17 mouse cellular contexts compared by ENCODE assay signal in the genomic region with DNA sequence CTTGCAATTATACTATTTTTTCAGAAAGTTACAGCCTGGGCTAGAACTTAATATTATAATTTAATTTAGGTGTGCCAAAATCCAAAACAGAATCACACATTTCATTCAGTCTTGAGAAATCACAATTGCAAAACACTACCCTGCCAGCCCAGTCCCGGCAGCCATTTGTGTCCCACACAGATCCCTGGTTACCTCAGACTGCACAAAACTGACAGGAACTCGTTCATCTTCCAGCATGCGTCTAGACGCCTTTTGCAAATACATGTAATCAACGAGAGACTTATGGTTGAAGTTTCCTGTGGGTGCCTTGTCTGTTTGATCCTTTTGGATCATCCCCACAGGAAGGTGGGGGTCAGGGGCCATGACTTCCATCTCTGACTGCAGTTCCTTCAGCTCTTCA. TPM values are rescaled to one million over a fixed set of nuclear protein-coding genes. Genes with fewer than 3 reads are reported as not detected.
DNase-seq lines count a peak whose midpoint lies in the region; ATAC-seq and TF ChIP-seq lines count a peak whose summit lies in the region.
"Had no signal": no experiment of that assay in that cellular context is flagged by ENCODE, and none has a peak within 500 bp of the region (broad histone marks: within the 10 kb centered on the region; RNA-seq: fewer than 3 reads in every experiment).

No protein-coding gene starts in this region.

- peak; percentile 11 for DNase-seq in embryo, embryonic 10 days (ENCODE audit: low spot score)
- no peak for DNase-seq in embryo, embryonic 11 days
- DNase-seq in liver, adult 2 months (ENCODE audit: extremely low read depth, low read depth, low spot score) = peak; percentile 28
- no peak for DNase-seq in liver, embryonic 11.5 days (ENCODE audit: low spot score)
- DNase-seq in kidney, postnatal 25 days = no peak
- no peak for DNase-seq in retina, postnatal 1 day
- DNase-seq: B cell, adult 2 months; cerebellum, postnatal 14 days; kidney, adult 2 months; layer of hippocampus, postnatal 36 days; thymus, postnatal 36 days had no signal

- ATAC-seq in liver, embryonic 11.5 days (replicated peaks; ENCODE audit: low FRiP score) = no peak
- ATAC-seq in heart, embryonic 15.5 days (replicated peaks; ENCODE audit: insufficient number of reproducible peaks, insufficient read depth, low FRiP score, low read depth) = no peak
- ATAC-seq: hindbrain, postnatal 0 days; midbrain, embryonic 13.5 days; Patski had no signal

- H3K9ac ChIP-seq in liver, adult 2 months (ENCODE audit: low read depth, low read length) = no peak overlapping the region
- H3K9ac ChIP-seq in liver, embryonic 11.5 days (ENCODE audit: low read depth, low read length) = no peak overlapping the region
- peak overlapping the region; percentile 49 for H3K9ac ChIP-seq in heart, embryonic 15.5 days
- H3K9ac ChIP-seq: midbrain, embryonic 13.5 days had no signal

- 33% methylated on average over 5 of the region's 5 CpGs for WGBS in liver, adult 2 months
- 41% methylated on average over 5 of the region's 5 CpGs for WGBS in liver, embryonic 11.5 days
- 21% methylated on average over 5 of the region's 5 CpGs for WGBS in heart, embryonic 15.5 days

- TF ChIP-seq POLR2A in liver, adult 2 months (IDR thresholded peaks at IDR 0.05; ENCODE audit: extremely low read depth, insufficient read depth, low read length) = no peak

- H3K4me1 ChIP-seq in liver, adult 2 months (ENCODE audit: control insufficient read depth, insufficient read depth, low read length) = peaks cover 3% of the 10 kb centered on the region; the same call in 1 of the 2 replicates
- H3K4me1 ChIP-seq in liver, embryonic 11.5 days (replicated peaks; ENCODE audit: control insufficient read depth, insufficient read depth, low read length) = peaks cover 4% of the 10 kb centered on the region; the same call in 1 of the 2 replicates
- 0 out of 2 replicates have a peak, but pooled peaks cover 4% of the 10 kb centered on the region for H3K4me1 ChIP-seq in heart, embryonic 15.5 days (replicated peaks)
- H3K4me1 ChIP-seq: forebrain, embryonic 10.5 days; midbrain, embryonic 13.5 days had no signal

- no peak overlapping the region for H3K4me2 ChIP-seq in liver, embryonic 11.5 days
- H3K4me2 ChIP-seq in heart, embryonic 15.5 days = peak overlapping the region; percentile 54
- H3K4me2 ChIP-seq: midbrain, embryonic 13.5 days had no signal

- no peak for TF ChIP-seq CTCF in liver, adult 2 months (IDR thresholded peaks at IDR 0.05; ENCODE audit: low read depth, low read length)

- H3K9me3 ChIP-seq in liver, embryonic 11.5 days (ENCODE audit: control insufficient read depth, low read length) = no peaks in the 10 kb centered on the region
- no peaks in the 10 kb centered on the region for H3K9me3 ChIP-seq in heart, embryonic 15.5 days (replicated peaks)
- H3K9me3 ChIP-seq: forebrain, embryonic 10.5 days; midbrain, embryonic 13.5 days had no signal

- H3K4me3 ChIP-seq in liver, adult 2 months (ENCODE audit: insufficient read depth, low read depth, low read length) = no peak overlapping the region
- no peak overlapping the region for H3K4me3 ChIP-seq in liver, embryonic 11.5 days (ENCODE audit: low read depth, low read length)
- peak overlapping the region; percentile 45 for H3K4me3 ChIP-seq in heart, embryonic 15.5 days
- H3K4me3 ChIP-seq: forebrain, embryonic 10.5 days; midbrain, embryonic 13.5 days had no signal

- H3K36me3 ChIP-seq in liver, adult 2 months (ENCODE audit: control insufficient read depth, insufficient read depth, low read length) = no peaks in the 10 kb centered on the region
- no peaks in the 10 kb centered on the region for H3K36me3 ChIP-seq in liver, embryonic 11.5 days (ENCODE audit: control insufficient read depth, insufficient read depth, low read length)
- no peaks in the 10 kb centered on the region for H3K36me3 ChIP-seq in heart, embryonic 15.5 days
- H3K36me3 ChIP-seq: forebrain, embryonic 10.5 days; midbrain, embryonic 13.5 days had no signal

- H3K79me2 ChIP-seq in liver, adult 2 months (ENCODE audit: control insufficient read depth, insufficient read depth, low read length) = no peaks in the 10 kb centered on the region

- H3K27me3 ChIP-seq in liver, adult 2 months (ENCODE audit: control insufficient read depth, insufficient read depth, low read length) = no peaks in the 10 kb centered on the region
- H3K27me3 ChIP-seq in liver, embryonic 11.5 days (replicated peaks; ENCODE audit: control insufficient read depth, insufficient read depth, low read length) = no peaks in the 10 kb centered on the region
- H3K27me3 ChIP-seq in heart, embryonic 15.5 days = no peaks in the 10 kb centered on the region
- H3K27me3 ChIP-seq: midbrain, embryonic 13.5 days; Patski had no signal

- H3K27ac ChIP-seq in liver, adult 2 months (replicated peaks; ENCODE audit: insufficient read depth, low read depth, low read length) = no peak overlapping the region
- H3K27ac ChIP-seq in liver, embryonic 11.5 days (ENCODE audit: low read depth, low read length) = no peak overlapping the region
- H3K27ac ChIP-seq in heart, embryonic 15.5 days = peak overlapping the region; percentile 92
- H3K27ac ChIP-seq: forebrain, embryonic 10.5 days; hindbrain, postnatal 0 days; macrophage; midbrain, embryonic 13.5 days had no signal

RNA-seq across cellular contexts. Expression of a gene that starts 0.5 kb away (rescaled TPM):
- total RNA-seq in liver, adult 2 months (2014; rRNA removed) = 0.27 and 0.28 TPM in 2 replicates
- polyA plus RNA-seq in liver, adult 2 months (2012; rRNA removed) = 0.04 and 0.07 TPM in 2 replicates
- polyA plus RNA-seq in liver, embryonic 11.5 days (2014; fragmentation: Nextera tagmentation; extraction: Ambion mirVana) = 0.08 TPM in 1 of 2 replicates, not detected in the other
- 16.8 and 24.7 TPM in 2 replicates for polyA plus RNA-seq in heart, embryonic 15.5 days (2015; fragmentation: Nextera tagmentation; extraction: Ambion mirVana)
- total RNA-seq: layer of hippocampus, postnatal 36 days had no signal
- polyA plus RNA-seq: forebrain, embryonic 10.5 days; hindbrain, postnatal 0 days; macrophage; Patski had no signal

RNA-seq across cellular contexts. Expression of a gene that starts 41.6 kb away (rescaled TPM):
- total RNA-seq in liver, adult 2 months (2014; rRNA removed) = 27.8 and 28.7 TPM in 2 replicates
- 25.3 and 28.6 TPM in 2 replicates for polyA plus RNA-seq in liver, adult 2 months (2012; rRNA removed)
- polyA plus RNA-seq in liver, embryonic 11.5 days (2014; fragmentation: Nextera tagmentation; extraction: Ambion mirVana) = 36.4 and 38.6 TPM in 2 replicates
- polyA plus RNA-seq in heart, embryonic 15.5 days (2015; fragmentation: Nextera tagmentation; extraction: Ambion mirVana) = 96.8 and 100 TPM in 2 replicates

RNA-seq across cellular contexts. Expression of a gene that starts 46.6 kb away (rescaled TPM):
- total RNA-seq in liver, adult 2 months (2014; rRNA removed) = 33.6 and 38.0 TPM in 2 replicates
- 6.6 and 7.3 TPM in 2 replicates for polyA plus RNA-seq in liver, adult 2 months (2012; rRNA removed)
- polyA plus RNA-seq in liver, embryonic 11.5 days (2014; fragmentation: Nextera tagmentation; extraction: Ambion mirVana) = 60.5 and 65.3 TPM in 2 replicates
- polyA plus RNA-seq in heart, embryonic 15.5 days (2015; fragmentation: Nextera tagmentation; extraction: Ambion mirVana) = 64.0 and 66.2 TPM in 2 replicates

Comparison
In these comparisons a context has a peak if more than half of its experiments do, and no peak if none do; other contexts are left out.
1. DNase-seq: peak in embryo, embryonic 10 days (single experiment) and liver, adult 2 months (single experiment); none in embryo, embryonic 11 days (single experiment), liver, embryonic 11.5 days (single experiment), kidney, postnatal 25 days (0 of 2) and retina, postnatal 1 day (single experiment).
2. RNA of a gene that starts 0.5 kb away (polyA plus RNA-seq): 16.8 to 24.7 TPM in heart, embryonic 15.5 days; 0.04 to 0.07 TPM in liver, adult 2 months and 0.08 TPM in liver, embryonic 11.5 days; every median in the first group is over 10 times any median in the second.